Mouse (Mus musculus) small intestine, adult 2 months (tissue): ENCODE measurements around the gene Slc6a18.
A peak's percentile ranks its signal among the peaks of the same experiment; 100 is the strongest.

Experiments
- CTCF ChIP-seq: fragments of 200-500 bp; IDR thresholded peaks from 2 replicates; pipeline ENCODE4 v1.5.1; 2012; ENCODE audit warnings: low read depth, mild to moderate bottlenecking, control low read depth, inconsistent platforms, low read length, moderate library complexity, mixed read lengths; ENCODE audit not compliant: insufficient replicate concordance, insufficient read length; ENCODE audit errors: extremely low read depth
- POLR2A ChIP-seq: fragments of 200-500 bp; IDR thresholded peaks from 2 replicates; pipeline ENCODE4 v1.6.1; 2012; ENCODE audit warnings: low read depth, mild to moderate bottlenecking, control low read depth, inconsistent platforms, low read length, moderate library complexity

DNA sequence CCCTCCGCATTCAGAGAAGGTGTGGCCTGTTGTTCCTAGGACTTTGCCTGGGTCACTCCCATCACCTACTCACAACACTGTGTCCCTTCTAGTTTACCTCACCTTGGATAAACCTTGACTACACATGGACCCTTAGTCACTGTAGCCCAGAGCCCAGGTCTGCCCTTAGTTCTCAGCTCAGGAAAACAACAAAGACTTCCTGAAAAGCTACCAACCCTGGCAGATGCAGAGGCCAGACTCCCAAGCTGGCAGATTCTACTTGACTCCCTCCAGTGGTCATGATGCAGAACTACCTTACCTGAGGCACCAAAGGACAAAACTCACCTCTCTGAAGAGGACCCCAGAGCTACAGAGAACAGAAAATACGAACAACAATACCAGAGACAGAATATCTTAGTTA lies 36.2 kb upstream of the Slc6a18 start:
- TF ChIP-seq POLR2A (no peak), CTCF (peak; percentile 61; the same call in 1 of the 2 replicates)
